Mouse (Mus musculus) adrenal gland, postnatal 4 days (tissue): ENCODE results near the gene Ublcp1. TPM values are rescaled to one million over a fixed set of nuclear protein-coding genes. Genes with fewer than 3 reads are reported as not detected.

Experiments used
- DNase-seq, 2 experiments: peaks; one replicate each; pipeline ENCODE4 v3.0.0; 2021 to 2022; ENCODE audit warnings: low spot score in 2 of 2, mixed read lengths in 2 of 2
- long read RNA-seq, 2 experiments: library from polyadenylated mRNA; stranded (forward); transcript quantifications; one replicate each; pipeline ENCODE4 v2.0.0; 2021
- total RNA-seq, 2 experiments: library from RNA; stranded (reverse); gene quantifications; 2 replicates each; pipeline ENCODE4 v1.2.3; 2021

The Ublcp1 gene
- total RNA-seq, result 10 to 100 TPM; 41.4 to 46.7 TPM
- long read RNA-seq, experiment 1, transcript Ublcp1-201 (11 exons, 2,088 nt), result major isoform, 32 of 34 reads
- long read RNA-seq, experiment 1, partial matches to known transcripts, result 0 of 34 reads
- long read RNA-seq, experiment 1, other reads (novel, unspliced or antisense), result 0 of 34 reads
- long read RNA-seq, experiment 2, transcript Ublcp1-201 (11 exons, 2,088 nt), result major isoform, 66 of 82 reads
- long read RNA-seq, experiment 2, partial matches to known transcripts, result 5 of 82 reads
- long read RNA-seq, experiment 2, other reads (novel, unspliced or antisense), result 11 of 82 reads

- DNase-seq, result peak; percentile 81 to 88
Measured at GRCm38 (mm10) chr11:44470432-44471336, at the start of gene Ublcp1. TSS of gene Ublcp1 (minus strand) at chr11:44470498.

- peak; percentile 17 to 23 for DNase-seq
Measured at GRCm38 (mm10) chr11:44519096-44519949, 49.0 kb upstream of the Ublcp1 start.

GRCm38 (mm10) chr11:44518281-44519095 lies 48.2 kb upstream of the Ublcp1 start, which contains the start of gene Rnf145:
TSS of gene Rnf145 (plus strand) at chr11:44518964.
- peak; percentile 24 to 39 for DNase-seq

GRCm38 (mm10) chr11:44517561-44518280 lies 47.4 kb upstream of the Ublcp1 start:
- no peak for DNase-seq

GRCm38 (mm10) chr11:44516362-44516761 lies 46.1 kb upstream of the Ublcp1 start:
- DNase-seq, result no peak

- DNase-seq, result no peak
Measured at GRCm38 (mm10) chr11:44514666-44515065, 44.4 kb upstream of the Ublcp1 start.

GRCm38 (mm10) chr11:44513026-44513422 lies 42.7 kb upstream of the Ublcp1 start:
- DNase-seq, result no peak

- no peak for DNase-seq
Measured at GRCm38 (mm10) chr11:44512044-44513025, 42.0 kb upstream of the Ublcp1 start.

- no peak for DNase-seq
Measured at GRCm38 (mm10) chr11:44510371-44510770, 40.1 kb upstream of the Ublcp1 start.

- no peak for DNase-seq
Measured at GRCm38 (mm10) chr11:44509906-44510305, 39.6 kb upstream of the Ublcp1 start.

- no peak for DNase-seq
Measured at GRCm38 (mm10) chr11:44508876-44509275, 38.6 kb upstream of the Ublcp1 start.

GRCm38 (mm10) chr11:44504761-44505160 lies 34.5 kb upstream of the Ublcp1 start:
- no peak for DNase-seq

GRCm38 (mm10) chr11:44504146-44504545 lies 33.8 kb upstream of the Ublcp1 start:
- DNase-seq, result no peak

- no peak for DNase-seq
Measured at GRCm38 (mm10) chr11:44502931-44503330, 32.6 kb upstream of the Ublcp1 start.

GRCm38 (mm10) chr11:44501477-44501876 lies 31.2 kb upstream of the Ublcp1 start:
- DNase-seq, result no peak

GRCm38 (mm10) chr11:44500966-44501365 lies 30.7 kb upstream of the Ublcp1 start:
- no peak for DNase-seq

GRCm38 (mm10) chr11:44498412-44499272 lies 28.3 kb upstream of the Ublcp1 start:
- DNase-seq, result no peak
